Mouse (Mus musculus): ENCODE results near the gene Apol6. TPM values are rescaled to one million over a fixed set of nuclear protein-coding genes. Genes with fewer than 3 reads are reported as not detected.

Apol6 gene
- polyA plus RNA-seq, 1 experiment from 2014 or later: 0.23 TPM

DNA sequence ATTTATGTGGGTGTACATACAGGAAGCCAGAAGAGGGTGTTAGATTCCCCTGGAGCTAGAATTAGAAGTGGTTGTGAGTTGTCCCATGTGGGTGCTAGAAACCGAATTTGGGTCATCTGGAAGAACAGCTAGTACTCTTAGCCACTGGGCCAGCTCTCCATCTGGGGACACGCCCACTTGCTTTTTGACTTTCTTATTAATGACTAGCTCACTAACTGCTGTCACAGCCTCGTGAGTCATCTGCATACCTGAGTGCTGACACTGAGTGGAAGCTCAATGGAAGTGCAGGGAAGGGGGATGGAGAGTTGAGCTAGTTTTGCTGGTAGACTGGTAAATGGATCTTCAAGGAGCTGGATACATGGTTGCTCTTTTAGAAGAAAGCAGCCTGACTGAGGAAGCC lies 32.0 kb downstream of the Apol6 start:
- 82% methylated on average over 3 of the region's 3 CpGs for WGBS
- no peaks in the 10 kb centered on the region for H3K27me3 ChIP-seq
- no peak for ATAC-seq (replicated peaks; ENCODE audit: low FRiP score)
- no peak overlapping the region for H3K9ac ChIP-seq
- no peaks in the 10 kb centered on the region for H3K9me3 ChIP-seq (replicated peaks)
- peaks cover 50% of the 10 kb centered on the region for H3K36me3 ChIP-seq
- no peak overlapping the region for H3K4me3 ChIP-seq (replicated peaks)
- peaks cover 6% of the 10 kb centered on the region for H3K4me1 ChIP-seq
- H3K27ac ChIP-seq: no peak overlapping the region
- no peak overlapping the region for H3K4me2 ChIP-seq

DNA sequence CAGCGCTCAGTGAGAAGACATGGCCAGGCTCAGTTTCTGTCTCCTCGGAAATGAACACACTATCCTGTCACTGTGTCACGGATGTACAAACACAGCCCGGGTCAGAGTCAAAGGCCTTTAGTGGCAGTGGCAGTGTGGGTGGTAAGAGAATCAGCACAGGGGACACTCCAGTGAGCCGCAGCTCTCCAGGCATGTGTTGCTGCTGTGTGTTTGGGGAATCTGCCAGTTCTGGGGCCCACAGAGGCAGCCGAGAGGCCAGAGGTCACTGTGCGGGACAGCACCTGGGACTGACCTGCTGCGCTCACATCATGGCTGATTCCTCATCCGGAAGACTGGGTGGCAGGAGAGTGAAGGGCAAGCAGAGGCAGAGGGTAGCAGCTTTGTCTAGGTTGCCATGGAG lies 33.4 kb downstream of the Apol6 start:
- H3K9me3 ChIP-seq (replicated peaks): no peaks in the 10 kb centered on the region
- WGBS: 84% methylated on average over 9 of the region's 9 CpGs
- H3K4me2 ChIP-seq: no peak overlapping the region
- H3K4me3 ChIP-seq (replicated peaks): no peak overlapping the region
- no peak overlapping the region for H3K9ac ChIP-seq
- H3K36me3 ChIP-seq: peaks cover 63% of the 10 kb centered on the region
- no peaks in the 10 kb centered on the region for H3K27me3 ChIP-seq
- no peak overlapping the region for H3K27ac ChIP-seq
- no peaks in the 10 kb centered on the region for H3K4me1 ChIP-seq
- ATAC-seq (replicated peaks; ENCODE audit: low FRiP score): no peak

DNA sequence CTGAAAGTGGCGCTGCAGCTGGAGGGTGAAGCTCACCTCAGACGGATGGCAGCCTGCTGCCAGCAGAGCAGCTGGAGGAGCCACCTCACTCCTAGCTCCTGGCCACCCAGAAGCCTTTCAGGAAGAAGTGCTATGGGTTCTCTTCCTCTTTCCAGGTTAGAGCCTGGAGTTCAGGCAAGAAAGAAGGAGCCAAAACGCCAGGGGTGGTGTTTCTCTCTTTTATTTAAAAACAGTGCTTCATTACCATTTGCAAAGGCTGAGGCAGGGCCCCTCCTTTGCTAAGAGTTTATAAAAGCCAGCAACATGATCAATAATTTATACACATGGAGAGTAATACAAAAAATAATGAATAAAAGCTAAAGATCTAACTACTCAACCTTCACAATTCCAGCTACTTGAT lies 34.3 kb downstream of the Apol6 start:
- peaks cover 70% of the 10 kb centered on the region for H3K36me3 ChIP-seq
- H3K9me3 ChIP-seq (replicated peaks): no peaks in the 10 kb centered on the region
- 70% methylated on average over 3 of the region's 3 CpGs for WGBS
- H3K4me1 ChIP-seq: no peaks in the 10 kb centered on the region
- no peak for ATAC-seq (replicated peaks; ENCODE audit: low FRiP score)
- no peak overlapping the region for H3K4me2 ChIP-seq
- H3K27me3 ChIP-seq: no peaks in the 10 kb centered on the region
- H3K9ac ChIP-seq: no peak overlapping the region
- no peak overlapping the region for H3K4me3 ChIP-seq (replicated peaks)
- no peak overlapping the region for H3K27ac ChIP-seq

DNA sequence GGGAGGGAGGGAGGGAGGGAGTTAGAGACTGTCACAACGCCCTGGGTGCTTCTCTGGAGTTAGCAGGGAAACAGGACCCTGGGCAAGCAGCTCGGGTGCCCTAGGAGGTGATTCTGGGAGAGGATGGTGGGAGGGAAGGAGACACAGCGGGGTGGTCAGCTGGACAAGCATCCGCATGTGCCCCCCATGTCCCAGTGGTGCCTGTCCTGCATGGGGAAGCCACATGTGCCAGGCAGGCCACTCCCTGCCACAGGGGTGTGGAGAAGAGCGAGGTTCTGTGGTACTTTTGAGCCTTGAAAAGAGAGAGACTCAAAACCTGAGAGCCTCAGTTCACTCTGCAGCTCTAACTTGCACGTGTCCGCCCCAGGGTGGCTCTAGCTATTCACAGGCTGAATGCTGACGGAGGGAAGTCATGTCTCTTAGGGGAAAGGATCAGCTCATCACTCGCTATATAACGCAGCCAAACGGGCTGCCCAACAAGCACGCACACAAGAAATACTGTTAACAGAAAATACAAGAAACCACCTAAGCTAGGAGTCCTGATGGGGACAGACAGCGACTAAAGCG lies 34.8 kb downstream of the Apol6 start:
- H3K4me2 ChIP-seq: no peak overlapping the region
- no peak overlapping the region for H3K4me3 ChIP-seq (replicated peaks)
- H3K27me3 ChIP-seq: no peaks in the 10 kb centered on the region
- no peak overlapping the region for H3K9ac ChIP-seq
- H3K36me3 ChIP-seq: peaks cover 75% of the 10 kb centered on the region
- no peak for ATAC-seq (replicated peaks; ENCODE audit: low FRiP score)
- no peak overlapping the region for H3K27ac ChIP-seq
- WGBS: 82% methylated on average over 14 of the region's 14 CpGs
- no peaks in the 10 kb centered on the region for H3K4me1 ChIP-seq
- H3K9me3 ChIP-seq (replicated peaks): no peaks in the 10 kb centered on the region

DNA sequence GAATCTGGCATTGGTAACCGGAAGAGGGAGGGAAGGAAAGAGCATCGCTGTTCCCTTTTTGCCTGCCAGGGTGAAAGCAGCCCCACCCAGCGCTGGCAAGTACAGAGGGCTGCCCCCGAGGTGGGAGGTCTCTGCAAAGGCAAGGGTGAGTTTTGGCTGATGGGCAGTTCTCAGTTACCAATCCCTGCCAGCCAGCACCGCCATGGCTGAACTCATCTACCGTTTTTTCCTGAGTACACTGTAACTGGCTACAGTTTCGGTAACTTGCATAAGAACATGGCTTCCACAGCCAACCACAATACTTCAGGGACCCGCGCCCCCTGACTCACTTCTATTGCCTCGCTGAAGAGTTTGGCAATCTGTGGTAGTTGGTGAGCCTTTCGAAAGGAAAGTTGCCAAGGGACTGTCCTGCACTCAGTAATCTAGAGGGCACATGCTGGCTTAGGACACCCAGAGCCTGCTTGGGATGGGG lies 35.4 kb downstream of the Apol6 start:
- no peaks in the 10 kb centered on the region for H3K4me1 ChIP-seq

DNA sequence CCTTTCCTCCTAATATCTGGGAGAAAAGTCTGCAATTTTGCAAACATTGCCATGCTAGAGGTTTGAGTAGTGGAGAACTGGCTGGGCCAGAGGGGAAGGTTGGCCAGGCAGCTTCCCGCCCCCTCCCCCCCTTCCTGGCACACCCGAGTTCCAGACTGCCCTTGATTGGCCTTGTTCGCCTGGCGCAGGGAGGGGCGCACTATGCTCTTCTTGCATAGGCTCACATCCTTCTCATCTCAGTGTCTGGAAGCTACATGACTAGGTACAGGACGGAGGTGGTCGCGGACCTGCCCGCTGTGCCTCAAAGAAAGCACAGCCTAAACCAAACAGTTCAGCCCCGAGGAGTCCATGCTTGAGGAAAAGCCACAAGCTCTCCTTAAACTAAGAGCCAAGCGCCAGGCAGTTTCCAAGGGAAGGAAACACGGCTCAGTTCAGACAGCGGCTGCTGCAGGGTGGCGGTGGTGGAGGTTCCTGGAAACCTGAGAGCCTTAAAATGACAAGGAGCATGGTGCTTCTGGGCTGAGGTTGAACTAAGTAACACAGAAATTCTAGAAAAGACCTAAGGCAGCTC lies 36.2 kb downstream of the Apol6 start:
- H3K9ac ChIP-seq: no peak overlapping the region
- H3K9me3 ChIP-seq (replicated peaks): no peaks in the 10 kb centered on the region
- no peak for ATAC-seq (replicated peaks; ENCODE audit: low FRiP score)
- peaks cover 86% of the 10 kb centered on the region for H3K36me3 ChIP-seq
- no peaks in the 10 kb centered on the region for H3K27me3 ChIP-seq
- H3K4me1 ChIP-seq: no peaks in the 10 kb centered on the region
- H3K4me2 ChIP-seq: no peak overlapping the region
- H3K4me3 ChIP-seq (replicated peaks): no peak overlapping the region
- WGBS: 73% methylated on average over 14 of the region's 14 CpGs
- peak overlapping the region; percentile 66; the same call in 1 of the 2 replicates for H3K27ac ChIP-seq

More for the DNA sequence above, 35.4 kb downstream of the Apol6 start:
- Histone ChIP-seq H3K4me2 (no peak overlapping the region), H3K27me3 (no peaks in the 10 kb centered on the region), H3K36me3 (peaks cover 81% of the 10 kb centered on the region), H3K9ac (no peak overlapping the region), H3K9me3 (replicated peaks) (no peaks in the 10 kb centered on the region), H3K27ac (no peak overlapping the region), H3K4me3 (replicated peaks) (no peak overlapping the region)
- ATAC-seq (replicated peaks; ENCODE audit: low FRiP score): no peak
- 85% methylated on average over 11 of the region's 11 CpGs for WGBS

DNA sequence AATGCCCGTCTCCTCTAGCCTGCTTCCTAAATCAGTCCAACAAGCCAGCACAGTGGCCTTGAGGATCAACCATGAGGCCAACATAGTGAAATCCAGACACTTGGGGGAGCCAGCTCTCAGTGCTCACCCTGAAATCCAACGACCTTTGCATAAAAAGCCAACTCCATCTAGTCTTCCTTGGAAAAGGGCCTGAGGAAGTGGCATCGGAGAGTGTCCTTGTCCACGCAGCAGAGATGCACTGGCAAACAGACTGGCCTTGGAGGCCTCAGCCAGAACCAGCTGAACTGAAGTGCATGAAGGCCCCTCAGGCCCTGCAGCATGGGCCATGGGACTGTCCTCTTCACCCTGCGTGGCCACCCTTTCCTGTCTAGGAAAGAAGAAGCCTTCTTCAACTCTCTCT lies 36.9 kb downstream of the Apol6 start:
- Histone ChIP-seq H3K4me2 (no peak overlapping the region), H3K9me3 (replicated peaks) (no peaks in the 10 kb centered on the region), H3K27ac (peak overlapping the region; percentile 66; the same call in 1 of the 2 replicates), H3K9ac (no peak overlapping the region), H3K27me3 (no peaks in the 10 kb centered on the region), H3K4me1 (no peaks in the 10 kb centered on the region), H3K36me3 (peaks cover 84% of the 10 kb centered on the region), H3K4me3 (replicated peaks) (no peak overlapping the region)
- no peak for ATAC-seq (replicated peaks; ENCODE audit: low FRiP score)
- 77% methylated on average over 5 of the region's 5 CpGs for WGBS

DNA sequence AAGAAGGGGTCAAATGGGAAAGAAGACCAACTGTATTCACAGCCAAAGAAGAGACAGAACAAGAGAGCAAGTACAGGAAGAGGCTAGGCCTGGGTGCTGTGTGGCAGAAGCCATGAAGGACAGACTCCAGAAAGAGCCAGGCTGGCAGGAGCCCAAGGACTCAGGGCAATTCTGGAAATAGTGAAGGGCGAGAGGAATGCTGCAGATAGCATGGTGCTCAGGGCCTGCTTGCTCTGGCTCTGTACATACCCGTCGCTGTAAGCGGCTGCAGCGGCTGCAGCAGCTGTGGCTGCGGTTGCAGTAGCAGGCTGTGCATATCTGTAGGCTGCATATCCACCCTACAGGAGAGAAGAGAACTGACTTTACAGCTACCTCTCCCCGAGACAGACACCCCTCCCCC lies 41.3 kb downstream of the Apol6 start:
- 91% methylated on average over 7 of the region's 7 CpGs for WGBS
- Histone ChIP-seq H3K9me3 (replicated peaks) (no peaks in the 10 kb centered on the region), H3K4me1 (peaks cover 10% of the 10 kb centered on the region), H3K27me3 (no peaks in the 10 kb centered on the region), H3K4me3 (replicated peaks) (no peak overlapping the region), H3K9ac (no peak overlapping the region), H3K36me3 (peaks cover 73% of the 10 kb centered on the region), H3K27ac (no peak overlapping the region), H3K4me2 (no peak overlapping the region)
- no peak for ATAC-seq (replicated peaks; ENCODE audit: low FRiP score)

DNA sequence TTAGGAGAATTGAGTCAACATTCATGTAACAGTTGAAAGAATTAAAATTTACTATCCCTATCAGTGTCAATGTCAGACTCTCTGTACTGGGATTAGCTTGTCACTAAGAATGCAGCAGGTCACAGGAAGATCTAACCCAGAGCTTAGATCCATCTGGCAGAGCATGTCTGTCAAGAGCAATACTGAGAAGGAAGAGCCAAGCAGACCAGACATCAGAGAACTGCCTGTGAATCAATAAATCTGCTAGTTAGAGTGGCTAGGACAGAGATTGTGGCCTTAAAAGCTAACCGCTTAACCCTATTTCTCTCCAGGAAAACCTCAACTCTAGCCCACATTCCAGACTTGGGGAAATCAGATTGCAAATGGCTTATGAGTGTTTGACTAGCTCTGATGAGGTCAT lies 42.0 kb downstream of the Apol6 start:
- H3K9me3 ChIP-seq (replicated peaks): no peaks in the 10 kb centered on the region
- peaks cover 77% of the 10 kb centered on the region for H3K36me3 ChIP-seq
- ATAC-seq (replicated peaks; ENCODE audit: low FRiP score): no peak
- no peak overlapping the region for H3K27ac ChIP-seq
- H3K27me3 ChIP-seq: no peaks in the 10 kb centered on the region
- H3K4me3 ChIP-seq (replicated peaks): no peak overlapping the region
- H3K4me2 ChIP-seq: no peak overlapping the region
- no peak overlapping the region for H3K9ac ChIP-seq
- WGBS: 96% methylated on average over 1 of the region's 1 CpGs
- H3K4me1 ChIP-seq: peaks cover 10% of the 10 kb centered on the region

DNA sequence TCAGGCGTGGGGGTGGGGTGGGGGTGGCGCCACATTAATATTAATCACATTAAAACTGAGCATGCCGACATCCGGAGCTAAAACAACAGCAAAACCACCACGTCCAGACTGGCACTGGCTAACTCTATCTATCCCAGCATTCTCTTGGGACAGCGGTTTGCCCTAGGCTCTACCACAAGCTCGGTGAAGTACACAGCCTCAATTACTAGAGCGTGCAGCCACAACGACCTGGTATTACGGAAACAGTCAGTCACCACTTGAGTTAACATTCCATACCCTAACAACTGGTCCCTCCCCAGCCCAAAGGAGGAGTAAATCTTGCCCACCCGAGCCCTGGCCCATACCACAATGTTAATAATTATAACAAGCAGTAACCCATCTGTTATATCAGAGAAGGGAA lies 44.7 kb downstream of the Apol6 start:
- Histone ChIP-seq H3K9ac (no peak overlapping the region), H3K9me3 (replicated peaks) (no peaks in the 10 kb centered on the region), H3K27me3 (no peaks in the 10 kb centered on the region), H3K4me3 (replicated peaks) (no peak overlapping the region), H3K27ac (peak overlapping the region; percentile 55), H3K4me1 (peaks cover 10% of the 10 kb centered on the region), H3K36me3 (peaks cover 74% of the 10 kb centered on the region), H3K4me2 (no peak overlapping the region)
- ATAC-seq (replicated peaks; ENCODE audit: low FRiP score): peak; percentile 52; the same call in 1 of the 2 replicates
- WGBS: 54% methylated on average over 11 of the region's 11 CpGs

DNA sequence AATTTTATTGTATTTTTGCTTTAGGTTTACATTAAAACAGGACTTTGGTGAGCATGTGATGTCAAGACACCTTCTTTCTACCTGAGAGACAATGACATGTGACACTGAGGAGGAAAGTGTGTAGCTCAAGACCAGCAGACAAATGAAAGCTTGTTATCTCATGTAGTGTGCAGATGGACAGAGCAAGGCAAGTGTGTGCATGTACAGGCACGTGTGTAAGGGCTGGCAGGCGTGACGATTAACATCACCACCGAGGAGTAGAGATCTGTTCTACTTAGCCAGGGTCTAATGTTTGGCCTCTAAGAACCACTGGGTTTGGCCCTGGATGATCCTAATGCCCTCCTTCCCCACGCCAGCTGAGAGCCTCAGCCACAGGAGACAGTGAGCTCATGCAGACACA lies 46.0 kb downstream of the Apol6 start:
- ATAC-seq (replicated peaks; ENCODE audit: low FRiP score): no peak
- peaks cover 72% of the 10 kb centered on the region for H3K36me3 ChIP-seq
- no peak overlapping the region for H3K27ac ChIP-seq
- H3K4me2 ChIP-seq: no peak overlapping the region
- H3K9ac ChIP-seq: no peak overlapping the region
- H3K4me3 ChIP-seq (replicated peaks): no peak overlapping the region
- H3K27me3 ChIP-seq: no peaks in the 10 kb centered on the region
- H3K4me1 ChIP-seq: peaks cover 10% of the 10 kb centered on the region
- no peaks in the 10 kb centered on the region for H3K9me3 ChIP-seq (replicated peaks)
- 89% methylated on average over 5 of the region's 5 CpGs for WGBS

DNA sequence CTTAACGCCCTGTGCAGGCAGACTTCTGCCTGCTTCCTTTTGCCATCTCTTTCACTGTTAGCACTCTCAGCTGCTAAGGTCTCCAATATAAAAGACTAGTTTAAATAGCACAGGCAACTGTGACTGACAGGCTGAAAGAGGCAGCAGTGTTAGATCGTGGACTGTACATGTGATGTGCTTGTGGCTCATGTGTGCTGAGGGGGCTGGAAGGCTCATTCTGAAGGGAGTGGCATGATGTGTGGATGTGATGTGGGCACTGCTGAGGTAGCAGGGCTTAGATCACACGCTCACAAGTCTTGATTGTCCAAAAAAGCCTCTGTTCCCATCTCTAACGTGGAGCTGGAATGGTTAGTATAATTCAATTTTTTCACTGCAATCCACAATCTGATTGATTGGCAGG lies 46.9 kb downstream of the Apol6 start:
- peaks cover 74% of the 10 kb centered on the region for H3K36me3 ChIP-seq
- ATAC-seq (replicated peaks; ENCODE audit: low FRiP score): no peak
- WGBS: 86% methylated on average over 4 of the region's 4 CpGs

DNA sequence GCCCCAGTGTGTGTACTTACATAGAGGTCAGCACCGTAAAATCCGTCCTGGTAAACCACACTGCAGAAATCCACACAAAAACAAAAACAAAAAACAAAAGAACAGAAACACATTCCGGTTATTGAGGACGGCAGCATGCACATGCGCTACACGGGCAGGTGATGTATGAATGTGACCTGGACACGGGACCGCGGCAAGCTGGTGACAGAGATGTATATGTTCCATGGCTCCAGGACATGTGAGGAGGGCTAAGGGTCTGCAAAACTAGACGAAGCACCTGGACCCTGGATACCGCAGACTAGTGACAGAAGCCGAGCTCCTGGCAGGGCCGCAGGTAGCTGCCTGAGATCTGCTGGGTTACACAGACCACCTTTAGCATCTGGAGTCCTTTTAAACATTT lies 49.9 kb downstream of the Apol6 start:
- H3K27ac ChIP-seq: no peak overlapping the region
- peaks cover 4% of the 10 kb centered on the region; the same call in 1 of the 2 replicates for H3K4me1 ChIP-seq
- 93% methylated on average over 13 of the region's 13 CpGs for WGBS
- H3K27me3 ChIP-seq: no peaks in the 10 kb centered on the region
- ATAC-seq (replicated peaks; ENCODE audit: low FRiP score): no peak
- no peak overlapping the region for H3K4me3 ChIP-seq (replicated peaks)
- no peak overlapping the region for H3K9ac ChIP-seq
- H3K9me3 ChIP-seq (replicated peaks): no peaks in the 10 kb centered on the region
- no peak overlapping the region for H3K4me2 ChIP-seq
- H3K36me3 ChIP-seq: peaks cover 78% of the 10 kb centered on the region

More for the DNA sequence above, 46.9 kb downstream of the Apol6 start:
- Histone ChIP-seq H3K4me1 (peaks cover 10% of the 10 kb centered on the region), H3K4me3 (replicated peaks) (no peak overlapping the region), H3K4me2 (no peak overlapping the region), H3K9me3 (replicated peaks) (no peaks in the 10 kb centered on the region), H3K9ac (no peak overlapping the region), H3K27me3 (no peaks in the 10 kb centered on the region), H3K27ac (no peak overlapping the region)

All from kidney, embryonic 15.5 days (tissue).